Mouse (Mus musculus): ENCODE results near the gene Fndc9. TPM values are rescaled to one million over a fixed set of nuclear protein-coding genes. Genes with fewer than 3 reads are reported as not detected.

Gene Fndc9
- polyA plus RNA-seq, 1 experiment from 2014 or later: 0.24 TPM

DNA sequence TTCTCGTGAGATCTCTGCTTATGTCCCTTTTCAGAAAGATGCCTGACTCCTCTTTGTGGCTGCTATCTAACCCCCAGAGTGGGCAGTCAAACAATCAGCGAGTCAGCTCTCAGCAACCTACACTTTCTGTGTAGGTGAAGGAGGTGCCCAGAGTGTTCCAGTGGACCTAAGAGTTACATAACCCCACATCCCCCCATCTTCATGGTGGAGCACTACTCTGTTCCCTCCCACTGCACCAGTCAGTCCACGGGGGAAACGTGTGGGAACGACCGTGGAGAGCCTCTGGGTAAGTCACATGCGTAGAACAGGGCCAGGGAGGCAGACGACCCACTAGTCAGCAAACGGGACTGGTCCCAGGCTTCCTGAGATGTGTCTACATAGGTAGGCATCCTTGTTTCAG, 16.0 kb upstream of the Fndc9 start:
- 76% methylated on average over 9 of the region's 9 CpGs for WGBS
- ATAC-seq (replicated peaks; ENCODE audit: insufficient number of reproducible peaks, low FRiP score, low TSS enrichment, low read depth) (no peak), DNase-seq (ENCODE audit: low spot score) (no peak)
- Histone ChIP-seq H3K36me3 (replicated peaks; ENCODE audit: control insufficient read depth, insufficient read depth, low read depth, low read length) (no peaks in the 10 kb centered on the region), H3K9me3 (replicated peaks; ENCODE audit: control insufficient read depth, low read length) (no peaks in the 10 kb centered on the region), H3K27me3 (ENCODE audit: control insufficient read depth, insufficient read depth, low read length) (no peaks in the 10 kb centered on the region), H3K4me3 (ENCODE audit: low read depth, low read length) (no peak overlapping the region), H3K4me2 (ENCODE audit: low read depth, low read length) (no peak overlapping the region), H3K27ac (replicated peaks; ENCODE audit: low read depth, low read length) (no peak overlapping the region), H3K4me1 (ENCODE audit: control insufficient read depth, insufficient read depth, low read length) (no peaks in the 10 kb centered on the region; the same call in 1 of the 2 replicates), H3K9ac (replicated peaks; ENCODE audit: low read length) (no peak overlapping the region)

DNA sequence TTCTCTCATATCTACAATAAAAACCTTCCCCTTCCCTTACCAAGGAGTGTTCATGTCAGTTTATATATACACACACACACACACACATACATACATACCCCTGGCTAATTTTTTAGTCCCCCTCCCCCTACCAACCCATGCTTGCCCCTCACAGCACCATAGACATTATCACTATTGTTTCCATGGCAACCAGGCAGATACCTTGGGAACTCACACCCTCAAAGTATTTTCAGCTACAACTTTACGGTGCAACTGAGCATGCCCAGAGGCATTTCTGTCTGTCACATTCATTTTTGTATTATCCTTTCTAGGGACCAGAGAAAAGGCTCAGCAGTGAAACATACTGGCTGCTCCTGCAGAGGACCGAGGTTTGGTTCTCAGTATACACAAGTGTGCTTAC, 15.1 kb upstream of the Fndc9 start:
- H3K27ac ChIP-seq (replicated peaks; ENCODE audit: low read depth, low read length): no peak overlapping the region
- DNase-seq (ENCODE audit: low spot score) (no peak), ATAC-seq (replicated peaks; ENCODE audit: insufficient number of reproducible peaks, low FRiP score, low TSS enrichment, low read depth) (no peak)
- H3K9ac ChIP-seq (replicated peaks; ENCODE audit: low read length): no peak overlapping the region
- WGBS: 88% methylated on average over 2 of the region's 2 CpGs
- no peaks in the 10 kb centered on the region for H3K27me3 ChIP-seq (ENCODE audit: control insufficient read depth, insufficient read depth, low read length)
- no peaks in the 10 kb centered on the region for H3K36me3 ChIP-seq (replicated peaks; ENCODE audit: control insufficient read depth, insufficient read depth, low read depth, low read length)
- no peak overlapping the region for H3K4me2 ChIP-seq (ENCODE audit: low read depth, low read length)
- H3K4me3 ChIP-seq (ENCODE audit: low read depth, low read length): no peak overlapping the region
- H3K9me3 ChIP-seq (replicated peaks; ENCODE audit: control insufficient read depth, low read length): no peaks in the 10 kb centered on the region
- no peaks in the 10 kb centered on the region for H3K4me1 ChIP-seq (ENCODE audit: control insufficient read depth, insufficient read depth, low read length)

GRCm38 (mm10) chr11:46223575-46223974, 11.8 kb upstream of the Fndc9 start:
- no peaks in the 10 kb centered on the region for H3K4me1 ChIP-seq (ENCODE audit: control insufficient read depth, insufficient read depth, low read length)
- no peak overlapping the region for H3K27ac ChIP-seq (replicated peaks; ENCODE audit: low read depth, low read length)
- no peak for ATAC-seq (replicated peaks; ENCODE audit: insufficient number of reproducible peaks, low FRiP score, low TSS enrichment, low read depth)
- H3K4me2 ChIP-seq (ENCODE audit: low read depth, low read length): no peak overlapping the region
- no peaks in the 10 kb centered on the region for H3K9me3 ChIP-seq (replicated peaks; ENCODE audit: control insufficient read depth, low read length)
- no peak overlapping the region for H3K9ac ChIP-seq (replicated peaks; ENCODE audit: low read length)
- H3K27me3 ChIP-seq (ENCODE audit: control insufficient read depth, insufficient read depth, low read length): no peaks in the 10 kb centered on the region
- no peak overlapping the region for H3K4me3 ChIP-seq (ENCODE audit: low read depth, low read length)
- no peak for DNase-seq (ENCODE audit: low spot score)
- WGBS: 74% methylated on average over 2 of the region's 2 CpGs
- H3K36me3 ChIP-seq (replicated peaks; ENCODE audit: control insufficient read depth, insufficient read depth, low read depth, low read length): no peaks in the 10 kb centered on the region

GRCm38 (mm10) chr11:46225345-46225744, 10.0 kb upstream of the Fndc9 start:
- no peaks in the 10 kb centered on the region for H3K9me3 ChIP-seq (replicated peaks; ENCODE audit: control insufficient read depth, low read length)
- no peaks in the 10 kb centered on the region for H3K36me3 ChIP-seq (replicated peaks; ENCODE audit: control insufficient read depth, insufficient read depth, low read depth, low read length)
- H3K9ac ChIP-seq (replicated peaks; ENCODE audit: low read length): no peak overlapping the region
- H3K4me2 ChIP-seq (ENCODE audit: low read depth, low read length): no peak overlapping the region
- WGBS: 66% methylated on average over 5 of the region's 5 CpGs
- H3K4me1 ChIP-seq (ENCODE audit: control insufficient read depth, insufficient read depth, low read length): no peaks in the 10 kb centered on the region
- no peaks in the 10 kb centered on the region for H3K27me3 ChIP-seq (ENCODE audit: control insufficient read depth, insufficient read depth, low read length)
- DNase-seq (ENCODE audit: low spot score): no peak
- no peak overlapping the region for H3K27ac ChIP-seq (replicated peaks; ENCODE audit: low read depth, low read length)
- ATAC-seq (replicated peaks; ENCODE audit: insufficient number of reproducible peaks, low FRiP score, low TSS enrichment, low read depth): no peak
- no peak overlapping the region for H3K4me3 ChIP-seq (ENCODE audit: low read depth, low read length)

- Histone ChIP-seq H3K27ac (replicated peaks; ENCODE audit: low read depth, low read length) (no peak overlapping the region), H3K36me3 (replicated peaks; ENCODE audit: control insufficient read depth, insufficient read depth, low read depth, low read length) (no peaks in the 10 kb centered on the region), H3K9ac (replicated peaks; ENCODE audit: low read length) (no peak overlapping the region), H3K9me3 (replicated peaks; ENCODE audit: control insufficient read depth, low read length) (no peaks in the 10 kb centered on the region), H3K4me1 (ENCODE audit: control insufficient read depth, insufficient read depth, low read length) (no peaks in the 10 kb centered on the region), H3K27me3 (ENCODE audit: control insufficient read depth, insufficient read depth, low read length) (no peaks in the 10 kb centered on the region), H3K4me3 (ENCODE audit: low read depth, low read length) (no peak overlapping the region), H3K4me2 (ENCODE audit: low read depth, low read length) (no peak overlapping the region)
- no peak for DNase-seq (ENCODE audit: low spot score)
- ATAC-seq (replicated peaks; ENCODE audit: insufficient number of reproducible peaks, low FRiP score, low TSS enrichment, low read depth): no peak
- 69% methylated on average over 6 of the region's 6 CpGs for WGBS
Observed at GRCm38 (mm10) chr11:46230184-46230583, 5.1 kb upstream of the Fndc9 start.

DNA sequence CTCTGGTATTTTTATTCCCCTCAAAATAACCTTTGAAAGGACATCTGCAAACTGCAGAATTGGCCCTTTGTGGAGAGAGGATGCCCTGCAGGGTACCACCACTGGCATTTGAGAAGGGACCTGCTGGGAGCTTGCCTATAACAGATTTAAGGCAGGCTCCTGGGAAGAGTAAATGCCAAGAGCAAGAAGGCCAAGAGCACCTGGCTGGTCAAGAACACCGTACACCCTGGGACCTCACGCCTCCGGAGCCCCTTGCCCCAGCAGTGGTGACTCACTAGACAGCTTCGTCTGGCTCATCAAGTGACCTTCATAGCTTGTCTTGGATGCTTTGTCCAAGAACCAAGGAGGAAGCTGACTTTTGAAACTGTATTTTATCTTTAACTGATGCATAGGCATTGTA, 2.5 kb upstream of the Fndc9 start:
- H3K27me3 ChIP-seq (ENCODE audit: control insufficient read depth, insufficient read depth, low read length): no peaks in the 10 kb centered on the region
- H3K4me1 ChIP-seq (ENCODE audit: control insufficient read depth, insufficient read depth, low read length): no peaks in the 10 kb centered on the region
- no peaks in the 10 kb centered on the region for H3K36me3 ChIP-seq (replicated peaks; ENCODE audit: control insufficient read depth, insufficient read depth, low read depth, low read length)
- DNase-seq (ENCODE audit: low spot score) (no peak), ATAC-seq (replicated peaks; ENCODE audit: insufficient number of reproducible peaks, low FRiP score, low TSS enrichment, low read depth) (no peak)
- no peaks in the 10 kb centered on the region for H3K9me3 ChIP-seq (replicated peaks; ENCODE audit: control insufficient read depth, low read length)
- no peak overlapping the region for H3K4me3 ChIP-seq (ENCODE audit: low read depth, low read length)
- 89% methylated on average over 4 of the region's 4 CpGs for WGBS
- H3K9ac ChIP-seq (replicated peaks; ENCODE audit: low read length): no peak overlapping the region
- H3K4me2 ChIP-seq (ENCODE audit: low read depth, low read length): no peak overlapping the region
- no peak overlapping the region for H3K27ac ChIP-seq (replicated peaks; ENCODE audit: low read depth, low read length)

GRCm38 (mm10) chr11:46233966-46234365, 1.4 kb upstream of the Fndc9 start:
- H3K9ac ChIP-seq (replicated peaks; ENCODE audit: low read length): no peak overlapping the region
- H3K27ac ChIP-seq (replicated peaks; ENCODE audit: low read depth, low read length): no peak overlapping the region
- ATAC-seq (replicated peaks; ENCODE audit: insufficient number of reproducible peaks, low FRiP score, low TSS enrichment, low read depth) (no peak), DNase-seq (ENCODE audit: low spot score) (no peak)
- no peaks in the 10 kb centered on the region for H3K9me3 ChIP-seq (replicated peaks; ENCODE audit: control insufficient read depth, low read length)
- H3K36me3 ChIP-seq (replicated peaks; ENCODE audit: control insufficient read depth, insufficient read depth, low read depth, low read length): no peaks in the 10 kb centered on the region
- WGBS: 71% methylated on average over 4 of the region's 4 CpGs
- H3K4me2 ChIP-seq (ENCODE audit: low read depth, low read length): no peak overlapping the region
- no peaks in the 10 kb centered on the region for H3K4me1 ChIP-seq (ENCODE audit: control insufficient read depth, insufficient read depth, low read length)
- H3K27me3 ChIP-seq (ENCODE audit: control insufficient read depth, insufficient read depth, low read length): no peaks in the 10 kb centered on the region
- H3K4me3 ChIP-seq (ENCODE audit: low read depth, low read length): no peak overlapping the region

GRCm38 (mm10) chr11:46236976-46237375, 1.6 kb downstream of the Fndc9 start:
- Histone ChIP-seq H3K4me1 (ENCODE audit: control insufficient read depth, insufficient read depth, low read length) (no peaks in the 10 kb centered on the region), H3K9me3 (replicated peaks; ENCODE audit: control insufficient read depth, low read length) (no peaks in the 10 kb centered on the region), H3K27me3 (ENCODE audit: control insufficient read depth, insufficient read depth, low read length) (no peaks in the 10 kb centered on the region), H3K9ac (replicated peaks; ENCODE audit: low read length) (no peak overlapping the region), H3K4me2 (ENCODE audit: low read depth, low read length) (no peak overlapping the region), H3K4me3 (ENCODE audit: low read depth, low read length) (no peak overlapping the region), H3K36me3 (replicated peaks; ENCODE audit: control insufficient read depth, insufficient read depth, low read depth, low read length) (no peaks in the 10 kb centered on the region), H3K27ac (replicated peaks; ENCODE audit: low read depth, low read length) (no peak overlapping the region)
- ATAC-seq (replicated peaks; ENCODE audit: insufficient number of reproducible peaks, low FRiP score, low TSS enrichment, low read depth) (no peak), DNase-seq (ENCODE audit: low spot score) (peak; percentile 67)
- WGBS: 40% methylated on average over 4 of the region's 4 CpGs

Measured in embryonic facial prominence, embryonic 11.5 days (tissue).